Mouse (Mus musculus): ENCODE data around the gene 0610009B22Rik. TPM values are rescaled to one million over a fixed set of nuclear protein-coding genes. Genes with fewer than 3 reads are reported as not detected.

The 0610009B22Rik gene
- polyA plus RNA-seq, 1 experiment from 2014 or later = 45.2 TPM

DNA sequence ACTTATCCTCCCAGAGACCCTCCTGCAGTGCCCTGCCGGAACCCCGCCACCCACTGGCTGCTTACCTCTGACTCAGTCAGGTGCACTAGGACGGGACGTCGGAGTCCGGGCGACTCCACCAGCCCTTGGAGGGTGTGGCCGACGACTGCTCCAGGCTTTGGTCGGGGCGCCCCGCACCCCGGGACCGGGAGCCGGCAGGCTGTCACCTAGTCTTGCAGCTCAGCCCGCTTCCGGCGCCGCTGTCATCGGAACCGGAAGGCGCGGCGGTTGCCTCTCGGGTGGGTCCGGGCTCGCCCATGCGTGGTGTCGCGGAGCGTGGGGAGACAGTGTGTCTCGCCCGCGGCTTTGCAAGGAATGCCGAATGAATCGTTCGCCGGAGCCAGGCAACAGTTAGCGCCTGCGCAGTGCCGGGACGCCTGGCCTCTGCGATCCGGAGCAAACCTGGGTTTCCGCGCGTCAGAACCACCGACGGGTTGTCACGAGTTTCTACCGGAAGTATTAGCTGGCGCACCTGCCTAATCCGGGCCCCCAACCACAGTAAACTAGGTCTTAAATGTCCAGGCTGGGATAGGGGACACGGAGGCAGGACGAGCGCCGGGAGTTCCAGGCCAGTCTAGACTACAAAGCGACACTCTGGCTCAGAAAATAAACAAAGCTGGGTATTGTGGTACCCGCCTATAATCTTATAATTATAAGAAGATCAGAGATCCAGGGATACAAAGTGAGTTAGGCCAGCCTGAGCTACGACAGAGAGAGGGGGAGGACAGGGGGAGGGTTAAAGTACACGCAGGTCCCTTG is 53.0 kb downstream of the 0610009B22Rik start, which contains the start of gene Rmnd5b:
Rmnd5b (minus strand) TSS at position 372 of the 798 bp plus-strand sequence.
- H3K4me1 ChIP-seq (replicated peaks) = peaks cover 61% of the 10 kb centered on the region

More for the DNA sequence above, 53.0 kb downstream of the 0610009B22Rik start, which contains the start of gene Rmnd5b:
- peak; percentile 84 for ATAC-seq (ENCODE audit: low read depth)
- H3K4me3 ChIP-seq (replicated peaks) = peak within 1 kb of the TSS; percentile 82
- H3K27me3 ChIP-seq = 0 out of 2 replicates have a peak, but pooled peaks cover 2% of the 10 kb centered on the region
- H3K27ac ChIP-seq = peak within 1 kb of the TSS; percentile 91
- H3K4me2 ChIP-seq = peak within 1 kb of the TSS; percentile 86
- peaks cover 1% of the 10 kb centered on the region; the same call in 1 of the 2 replicates for H3K36me3 ChIP-seq
- H3K9ac ChIP-seq = peak within 1 kb of the TSS; percentile 85
- peak; percentile 80 for DNase-seq
- H3K9me3 ChIP-seq (replicated peaks) = no peaks in the 10 kb centered on the region
- under 1% methylated on average over 61 of the region's 61 CpGs for WGBS (ENCODE audit: insufficient replicate concordance)

Other genes with a start within 250 kb of the 0610009B22Rik start
- gene Phykpl, start 104.1 kb downstream of the 0610009B22Rik start, polyA plus RNA-seq (2015; fragmentation: Nextera tagmentation; extraction: Ambion mirVana) = 14.4 and 15.0 TPM in 2 replicates
- gene Hnrnpab, start 82.0 kb downstream of the 0610009B22Rik start, polyA plus RNA-seq (2015; fragmentation: Nextera tagmentation; extraction: Ambion mirVana) = 250 and 275 TPM in 2 replicates
- gene Nhp2, start 69.1 kb downstream of the 0610009B22Rik start, polyA plus RNA-seq (2015; fragmentation: Nextera tagmentation; extraction: Ambion mirVana) = 186 and 203 TPM in 2 replicates
- gene Rmnd5b, start 53.0 kb downstream of the 0610009B22Rik start, polyA plus RNA-seq (2015; fragmentation: Nextera tagmentation; extraction: Ambion mirVana) = 24.9 and 25.1 TPM in 2 replicates
- gene N4bp3, start 38.0 kb downstream of the 0610009B22Rik start, polyA plus RNA-seq (2015; fragmentation: Nextera tagmentation; extraction: Ambion mirVana) = 3.1 and 3.2 TPM in 2 replicates
- gene D930048N14Rik, start 37.9 kb downstream of the 0610009B22Rik start, polyA plus RNA-seq (2015; fragmentation: Nextera tagmentation; extraction: Ambion mirVana) = 0.29 and 0.49 TPM in 2 replicates
- gene Sec24a, start 74.8 kb upstream of the 0610009B22Rik start, polyA plus RNA-seq (2015; fragmentation: Nextera tagmentation; extraction: Ambion mirVana) = 5.8 and 8.4 TPM in 2 replicates
- gene Sar1b, start 74.8 kb upstream of the 0610009B22Rik start, polyA plus RNA-seq (2015; fragmentation: Nextera tagmentation; extraction: Ambion mirVana) = 90.3 and 101 TPM in 2 replicates
- 0.55 and 0.61 TPM in 2 replicates for gene Jade2, start 168.8 kb upstream of the 0610009B22Rik start, polyA plus RNA-seq (2015; fragmentation: Nextera tagmentation; extraction: Ambion mirVana)